Mouse (Mus musculus): ENCODE results near the gene Kbtbd8. TPM values are rescaled to one million over a fixed set of nuclear protein-coding genes. Genes with fewer than 3 reads are reported as not detected.

Gene Kbtbd8
- 0.74 and 1.4 TPM in 2 replicates for polyA plus RNA-seq (2015; fragmentation: Nextera tagmentation; extraction: Ambion mirVana)

GRCm38 (mm10) chr6:95116946-95117345, at the start of gene Kbtbd8:
TSS of gene Kbtbd8 (plus strand) at chr6:95117240.

Other genes with a start within 250 kb of the Kbtbd8 start
- gene Gm10234, start 204.9 kb downstream of the Kbtbd8 start, polyA plus RNA-seq (2015; fragmentation: Nextera tagmentation; extraction: Ambion mirVana): not detected in 2 replicates